Mouse (Mus musculus) ES-Bruce4 (cell line): ENCODE results near the gene Fbxl4. TPM values are rescaled to one million over a fixed set of nuclear protein-coding genes. Genes with fewer than 3 reads are reported as not detected.

Experiments
- H3K27ac ChIP-seq: 2 replicates; pipeline ENCODE4 v1.5.1; 2012; ENCODE audit warnings: low read length, inconsistent platforms; ENCODE audit not compliant: insufficient read depth
- H3K27me3 ChIP-seq: 2 replicates; pipeline ENCODE4 v1.6.1; 2012; ENCODE audit warnings: mild to moderate bottlenecking, low read length, inconsistent platforms; ENCODE audit not compliant: control insufficient read depth, poor library complexity, insufficient read depth, severe bottlenecking
- H3K36me3 ChIP-seq: 2 replicates; pipeline ENCODE4 v1.6.1; 2012; ENCODE audit warnings: inconsistent platforms, mild to moderate bottlenecking, low read length, moderate library complexity; ENCODE audit not compliant: control insufficient read depth, poor library complexity, insufficient read depth, severe bottlenecking
- H3K4me1 ChIP-seq: one replicate; pipeline ENCODE4 v1.8.1; 2011; ENCODE audit warnings: low read length; ENCODE audit not compliant: control insufficient read depth, insufficient read depth
- H3K4me3 ChIP-seq: 2 replicates; pipeline ENCODE4 v1.5.1; 2011; ENCODE audit warnings: low read depth, mild to moderate bottlenecking, low read length
- H3K9ac ChIP-seq: 2 replicates; pipeline ENCODE4 v1.6.1; 2012; ENCODE audit warnings: low read depth, mild to moderate bottlenecking, inconsistent platforms; ENCODE audit not compliant: poor library complexity, severe bottlenecking
- H3K9me3 ChIP-seq: replicated peaks from 2 replicates; pipeline ENCODE4 v1.6.1; 2012; ENCODE audit warnings: mild to moderate bottlenecking, low read length, inconsistent platforms; ENCODE audit not compliant: control insufficient read depth, poor library complexity, insufficient read depth, severe bottlenecking
- CTCF ChIP-seq: IDR thresholded peaks from one replicate; pipeline ENCODE4 v1.8.1; 2011; ENCODE audit warnings: low read depth, low read length
- EP300 ChIP-seq: IDR thresholded peaks from 2 replicates; pipeline ENCODE4 v1.6.1; 2011; ENCODE audit warnings: low read depth, low read length; ENCODE audit not compliant: insufficient read depth
- POLR2A ChIP-seq: IDR thresholded peaks from one replicate; pipeline ENCODE4 v1.8.1; 2011; ENCODE audit warnings: low read length; ENCODE audit not compliant: insufficient read depth
- polyA plus RNA-seq: library from polyadenylated mRNA; stranded (reverse); fragments of >200 nt; gene quantifications from 2 replicates; pipeline ENCODE4 v1.2.4, GENCODE M21; 2011; ENCODE audit warnings: low read depth; ENCODE audit not compliant: missing spikeins, insufficient read depth, insufficient read length

The Fbxl4 gene
- polyA plus RNA-seq, 1 experiment, result 13.5 TPM

- no peak overlapping the region for H3K4me3 ChIP-seq
- no peaks in the 10 kb centered on the region for H3K9me3 ChIP-seq
- no peak overlapping the region for H3K27ac ChIP-seq
- no peaks in the 10 kb centered on the region for H3K27me3 ChIP-seq
- TF ChIP-seq CTCF, result peak; percentile 49
- TF ChIP-seq EP300, result no peak
- no peak overlapping the region for H3K9ac ChIP-seq
- H3K4me1 ChIP-seq, result no peaks in the 10 kb centered on the region
- H3K36me3 ChIP-seq, result no peaks in the 10 kb centered on the region
Measured at GRCm38 (mm10) chr4:22367368-22367767, 10.0 kb downstream of the Fbxl4 start.

GRCm38 (mm10) chr4:22378516-22378915 is 21.2 kb downstream of the Fbxl4 start:
- no peak overlapping the region for H3K4me3 ChIP-seq
- no peak overlapping the region for H3K9ac ChIP-seq
- H3K4me1 ChIP-seq, result no peaks in the 10 kb centered on the region
- TF ChIP-seq POLR2A (no peak), CTCF (no peak), EP300 (no peak)
- no peak overlapping the region for H3K27ac ChIP-seq
- H3K27me3 ChIP-seq, result no peaks in the 10 kb centered on the region
- H3K36me3 ChIP-seq, result no peaks in the 10 kb centered on the region; the same call in 1 of the 2 replicates
- H3K9me3 ChIP-seq, result no peaks in the 10 kb centered on the region

GRCm38 (mm10) chr4:22380646-22381045 is 23.3 kb downstream of the Fbxl4 start:
- no peak overlapping the region for H3K4me3 ChIP-seq
- H3K9me3 ChIP-seq, result no peaks in the 10 kb centered on the region
- TF ChIP-seq CTCF, result no peak
- no peak for TF ChIP-seq POLR2A
- no peak for TF ChIP-seq EP300
- H3K36me3 ChIP-seq, result no peaks in the 10 kb centered on the region; the same call in 1 of the 2 replicates
- H3K27ac ChIP-seq, result no peak overlapping the region
- H3K9ac ChIP-seq, result no peak overlapping the region
- H3K27me3 ChIP-seq, result no peaks in the 10 kb centered on the region
- no peaks in the 10 kb centered on the region for H3K4me1 ChIP-seq

- no peaks in the 10 kb centered on the region for H3K4me1 ChIP-seq
- H3K9ac ChIP-seq, result no peak overlapping the region
- H3K27me3 ChIP-seq, result no peaks in the 10 kb centered on the region
- no peak overlapping the region for H3K27ac ChIP-seq
- H3K9me3 ChIP-seq, result no peaks in the 10 kb centered on the region
- TF ChIP-seq CTCF (no peak), POLR2A (no peak)
- H3K4me3 ChIP-seq, result no peak overlapping the region
- no peaks in the 10 kb centered on the region for H3K36me3 ChIP-seq
Measured at GRCm38 (mm10) chr4:22383528-22384265, 26.4 kb downstream of the Fbxl4 start.

GRCm38 (mm10) chr4:22390045-22390444 is 32.7 kb downstream of the Fbxl4 start:
- TF ChIP-seq EP300 (no peak), POLR2A (no peak), CTCF (no peak)
- no peak overlapping the region for H3K9ac ChIP-seq

GRCm38 (mm10) chr4:22392777-22393473 is 35.6 kb downstream of the Fbxl4 start:
- Histone ChIP-seq H3K27ac (no peak overlapping the region), H3K4me3 (no peak overlapping the region), H3K4me1 (no peaks in the 10 kb centered on the region), H3K36me3 (no peaks in the 10 kb centered on the region), H3K27me3 (no peaks in the 10 kb centered on the region), H3K9me3 (no peaks in the 10 kb centered on the region), H3K9ac (no peak overlapping the region)
- no peak for TF ChIP-seq CTCF
- no peak for TF ChIP-seq POLR2A
- TF ChIP-seq EP300, result no peak

More at GRCm38 (mm10) chr4:22390045-22390444, 32.7 kb downstream of the Fbxl4 start:
- H3K27ac ChIP-seq, result no peak overlapping the region
- H3K9me3 ChIP-seq, result no peaks in the 10 kb centered on the region
- no peaks in the 10 kb centered on the region for H3K4me1 ChIP-seq
- H3K27me3 ChIP-seq, result no peaks in the 10 kb centered on the region
- no peaks in the 10 kb centered on the region for H3K36me3 ChIP-seq
- no peak overlapping the region for H3K4me3 ChIP-seq
